Mouse (Mus musculus): Measurements from ENCODE around the gene Sord. TPM values are rescaled to one million over a fixed set of nuclear protein-coding genes. Genes with fewer than 3 reads are reported as not detected.

Sord gene
- polyA plus RNA-seq, 1 experiment from 2014 or later: 20.6 TPM

GRCm38 (mm10) chr2:122233341-122233740 lies 1.2 kb upstream of the Sord start:
- no peaks in the 10 kb centered on the region for H3K27me3 ChIP-seq (ENCODE audit: control insufficient read depth, insufficient read depth, low read length)
- H3K4me2 ChIP-seq (ENCODE audit: low read depth): no peak overlapping the region
- H3K4me1 ChIP-seq (ENCODE audit: control insufficient read depth, insufficient read depth, low read length): 0 out of 2 replicates have a peak, but pooled peaks cover 7% of the 10 kb centered on the region
- DNase-seq (ENCODE audit: low spot score) (no peak), ATAC-seq (ENCODE audit: insufficient read depth, low FRiP score, low TSS enrichment) (no peak)
- H3K36me3 ChIP-seq (ENCODE audit: control insufficient read depth, insufficient read depth, low read length): no peaks in the 10 kb centered on the region
- H3K9ac ChIP-seq (ENCODE audit: low read length): no peak overlapping the region
- H3K9me3 ChIP-seq (ENCODE audit: control insufficient read depth, low read length): no peaks in the 10 kb centered on the region
- 55% methylated on average over 5 of the region's 5 CpGs for WGBS
- H3K27ac ChIP-seq (ENCODE audit: low read depth, low read length): no peak overlapping the region
- H3K4me3 ChIP-seq (ENCODE audit: low read depth, low read length): no peak overlapping the region

GRCm38 (mm10) chr2:122233759-122234557 lies 591 bp upstream of the Sord start:
- Histone ChIP-seq H3K27ac (ENCODE audit: low read depth, low read length) (0 out of 2 replicates have a peak overlapping the region, but pooled peaks have one; percentile 36), H3K9me3 (ENCODE audit: control insufficient read depth, low read length) (no peaks in the 10 kb centered on the region), H3K4me3 (ENCODE audit: low read depth, low read length) (peak overlapping the region; percentile 36), H3K4me2 (ENCODE audit: low read depth) (peak overlapping the region; percentile 94), H3K9ac (ENCODE audit: low read length) (peak overlapping the region; percentile 59), H3K4me1 (ENCODE audit: control insufficient read depth, insufficient read depth, low read length) (0 out of 2 replicates have a peak, but pooled peaks cover 7% of the 10 kb centered on the region), H3K36me3 (ENCODE audit: control insufficient read depth, insufficient read depth, low read length) (no peaks in the 10 kb centered on the region), H3K27me3 (ENCODE audit: control insufficient read depth, insufficient read depth, low read length) (no peaks in the 10 kb centered on the region)
- DNase-seq (ENCODE audit: low spot score) (peak; percentile 38), ATAC-seq (ENCODE audit: insufficient read depth, low FRiP score, low TSS enrichment) (peak; percentile 31; the same call in 1 of the 2 replicates)
- 6% methylated on average over 26 of the region's 26 CpGs for WGBS

GRCm38 (mm10) chr2:122235425-122235824 lies 876 bp downstream of the Sord start:
- Histone ChIP-seq H3K36me3 (ENCODE audit: control insufficient read depth, insufficient read depth, low read length) (no peaks in the 10 kb centered on the region), H3K4me3 (ENCODE audit: low read depth, low read length) (peak overlapping the region; percentile 36), H3K9ac (ENCODE audit: low read length) (no peak overlapping the region), H3K4me2 (ENCODE audit: low read depth) (peak overlapping the region; percentile 94), H3K27me3 (ENCODE audit: control insufficient read depth, insufficient read depth, low read length) (no peaks in the 10 kb centered on the region), H3K4me1 (ENCODE audit: control insufficient read depth, insufficient read depth, low read length) (0 out of 2 replicates have a peak, but pooled peaks cover 7% of the 10 kb centered on the region), H3K27ac (ENCODE audit: low read depth, low read length) (no peak overlapping the region), H3K9me3 (ENCODE audit: control insufficient read depth, low read length) (no peaks in the 10 kb centered on the region)
- 89% methylated on average over 2 of the region's 2 CpGs for WGBS
- no peak for DNase-seq (ENCODE audit: low spot score)
- no peak for ATAC-seq (ENCODE audit: insufficient read depth, low FRiP score, low TSS enrichment)

GRCm38 (mm10) chr2:122236321-122236720 lies 1.8 kb downstream of the Sord start:
- Histone ChIP-seq H3K4me1 (ENCODE audit: control insufficient read depth, insufficient read depth, low read length) (0 out of 2 replicates have a peak, but pooled peaks cover 7% of the 10 kb centered on the region), H3K36me3 (ENCODE audit: control insufficient read depth, insufficient read depth, low read length) (no peaks in the 10 kb centered on the region), H3K27ac (ENCODE audit: low read depth, low read length) (no peak overlapping the region), H3K4me2 (ENCODE audit: low read depth) (no peak overlapping the region), H3K9ac (ENCODE audit: low read length) (no peak overlapping the region), H3K9me3 (ENCODE audit: control insufficient read depth, low read length) (no peaks in the 10 kb centered on the region), H3K4me3 (ENCODE audit: low read depth, low read length) (no peak overlapping the region), H3K27me3 (ENCODE audit: control insufficient read depth, insufficient read depth, low read length) (no peaks in the 10 kb centered on the region)
- DNase-seq (ENCODE audit: low spot score): no peak
- ATAC-seq (ENCODE audit: insufficient read depth, low FRiP score, low TSS enrichment): no peak

GRCm38 (mm10) chr2:122237891-122238470 lies 3.4 kb downstream of the Sord start:
- Histone ChIP-seq H3K4me3 (ENCODE audit: low read depth, low read length) (no peak overlapping the region), H3K9ac (ENCODE audit: low read length) (no peak overlapping the region), H3K9me3 (ENCODE audit: control insufficient read depth, low read length) (no peaks in the 10 kb centered on the region), H3K27me3 (ENCODE audit: control insufficient read depth, insufficient read depth, low read length) (no peaks in the 10 kb centered on the region), H3K4me1 (ENCODE audit: control insufficient read depth, insufficient read depth, low read length) (0 out of 2 replicates have a peak, but pooled peaks cover 7% of the 10 kb centered on the region), H3K27ac (ENCODE audit: low read depth, low read length) (no peak overlapping the region), H3K36me3 (ENCODE audit: control insufficient read depth, insufficient read depth, low read length) (no peaks in the 10 kb centered on the region), H3K4me2 (ENCODE audit: low read depth) (no peak overlapping the region)
- WGBS: 93% methylated on average over 2 of the region's 2 CpGs
- DNase-seq (ENCODE audit: low spot score): no peak
- ATAC-seq (ENCODE audit: insufficient read depth, low FRiP score, low TSS enrichment): no peak

GRCm38 (mm10) chr2:122240735-122241134 lies 6.2 kb downstream of the Sord start:
- DNase-seq (ENCODE audit: low spot score) (no peak), ATAC-seq (ENCODE audit: insufficient read depth, low FRiP score, low TSS enrichment) (no peak)
- Histone ChIP-seq H3K27me3 (ENCODE audit: control insufficient read depth, insufficient read depth, low read length) (no peaks in the 10 kb centered on the region), H3K27ac (ENCODE audit: low read depth, low read length) (no peak overlapping the region), H3K4me1 (ENCODE audit: control insufficient read depth, insufficient read depth, low read length) (no peaks in the 10 kb centered on the region), H3K9me3 (ENCODE audit: control insufficient read depth, low read length) (no peaks in the 10 kb centered on the region), H3K9ac (ENCODE audit: low read length) (no peak overlapping the region), H3K4me3 (ENCODE audit: low read depth, low read length) (no peak overlapping the region), H3K4me2 (ENCODE audit: low read depth) (no peak overlapping the region), H3K36me3 (ENCODE audit: control insufficient read depth, insufficient read depth, low read length) (no peaks in the 10 kb centered on the region)

GRCm38 (mm10) chr2:122241226-122241625 lies 6.7 kb downstream of the Sord start:
- Histone ChIP-seq H3K4me1 (ENCODE audit: control insufficient read depth, insufficient read depth, low read length) (no peaks in the 10 kb centered on the region), H3K36me3 (ENCODE audit: control insufficient read depth, insufficient read depth, low read length) (no peaks in the 10 kb centered on the region), H3K4me3 (ENCODE audit: low read depth, low read length) (no peak overlapping the region), H3K27me3 (ENCODE audit: control insufficient read depth, insufficient read depth, low read length) (no peaks in the 10 kb centered on the region), H3K9me3 (ENCODE audit: control insufficient read depth, low read length) (no peaks in the 10 kb centered on the region), H3K27ac (ENCODE audit: low read depth, low read length) (no peak overlapping the region), H3K9ac (ENCODE audit: low read length) (no peak overlapping the region), H3K4me2 (ENCODE audit: low read depth) (no peak overlapping the region)
- DNase-seq (ENCODE audit: low spot score) (no peak), ATAC-seq (ENCODE audit: insufficient read depth, low FRiP score, low TSS enrichment) (no peak)
- WGBS: 93% methylated on average over 4 of the region's 4 CpGs

GRCm38 (mm10) chr2:122241935-122242334 lies 7.4 kb downstream of the Sord start:
- H3K36me3 ChIP-seq (ENCODE audit: control insufficient read depth, insufficient read depth, low read length): no peaks in the 10 kb centered on the region
- 75% methylated on average over 6 of the region's 6 CpGs for WGBS
- H3K4me3 ChIP-seq (ENCODE audit: low read depth, low read length): no peak overlapping the region
- no peaks in the 10 kb centered on the region for H3K27me3 ChIP-seq (ENCODE audit: control insufficient read depth, insufficient read depth, low read length)
- no peak for ATAC-seq (ENCODE audit: insufficient read depth, low FRiP score, low TSS enrichment)
- H3K9me3 ChIP-seq (ENCODE audit: control insufficient read depth, low read length): no peaks in the 10 kb centered on the region
- no peak for DNase-seq (ENCODE audit: low spot score)
- no peak overlapping the region for H3K27ac ChIP-seq (ENCODE audit: low read depth, low read length)
- H3K4me1 ChIP-seq (ENCODE audit: control insufficient read depth, insufficient read depth, low read length): no peaks in the 10 kb centered on the region
- no peak overlapping the region for H3K4me2 ChIP-seq (ENCODE audit: low read depth)
- no peak overlapping the region for H3K9ac ChIP-seq (ENCODE audit: low read length)
